ENCODE assay signal across 23 mouse cellular contexts in the genomic region with DNA sequence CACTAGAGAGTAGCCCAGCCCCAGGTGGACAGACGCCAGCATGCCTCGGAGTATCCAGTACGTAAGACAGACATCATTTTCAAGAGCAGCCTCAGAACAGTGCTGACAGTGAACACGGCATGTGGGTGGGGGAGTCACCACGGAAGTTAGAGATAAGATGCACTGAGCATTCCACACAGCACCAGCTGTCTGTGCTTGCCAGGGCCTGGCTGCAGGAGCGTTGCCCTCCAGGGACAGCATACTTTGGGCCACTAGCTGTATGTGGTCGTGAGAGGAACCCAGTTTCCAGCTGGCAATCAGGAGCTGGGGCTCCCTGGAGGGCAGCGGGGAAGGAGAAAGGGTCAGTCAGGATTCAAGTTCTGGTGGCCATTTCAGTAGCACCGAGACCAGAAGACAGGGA. TPM values are rescaled to one million over a fixed set of nuclear protein-coding genes. Genes with fewer than 3 reads are reported as not detected.
DNase-seq lines count a peak whose midpoint lies in the region; ATAC-seq and TF ChIP-seq lines count a peak whose summit lies in the region.
"Had no signal": no experiment of that assay in that cellular context is flagged by ENCODE, and none has a peak within 500 bp of the region (broad histone marks: within the 10 kb centered on the region; RNA-seq: fewer than 3 reads in every experiment).

No protein-coding gene starts in this region.

- H3K9me3 ChIP-seq in liver, embryonic 11.5 days (ENCODE audit: control insufficient read depth, low read length), result no peaks in the 10 kb centered on the region
- no peaks in the 10 kb centered on the region for H3K9me3 ChIP-seq in heart, postnatal 0 days (replicated peaks; ENCODE audit: control insufficient read depth, low read length)
- H3K9me3 ChIP-seq: forebrain, embryonic 10.5 days; hindbrain, embryonic 15.5 days; limb, embryonic 12.5 days; midbrain, embryonic 10.5 days had no signal

- H3K4me1 ChIP-seq in liver, embryonic 11.5 days (replicated peaks; ENCODE audit: control insufficient read depth, insufficient read depth, low read length), result peaks cover 4% of the 10 kb centered on the region
- H3K4me1 ChIP-seq in heart, postnatal 0 days (ENCODE audit: control insufficient read depth, insufficient read depth), result peaks cover 8% of the 10 kb centered on the region; the same call in 1 of the 2 replicates
- H3K4me1 ChIP-seq: hindbrain, embryonic 15.5 days had no signal

- no peak overlapping the region for H3K27ac ChIP-seq in liver, embryonic 11.5 days (ENCODE audit: low read depth, low read length)
- H3K27ac ChIP-seq in heart, postnatal 0 days (ENCODE audit: low read depth), result no peak overlapping the region
- H3K27ac ChIP-seq: forebrain, embryonic 10.5 days; gastrocnemius, adult 2 months; hindbrain, embryonic 15.5 days; kidney, postnatal 0 days; limb, embryonic 12.5 days; midbrain, embryonic 10.5 days had no signal

- H3K4me3 ChIP-seq in liver, embryonic 11.5 days (ENCODE audit: low read depth, low read length), result no peak overlapping the region
- H3K4me3 ChIP-seq in heart, postnatal 0 days (ENCODE audit: low read depth, low read length), result no peak overlapping the region
- H3K4me3 ChIP-seq in myocyte, result no peak overlapping the region
- H3K4me3 ChIP-seq: forebrain, embryonic 10.5 days; gastrocnemius, adult 2 months; hindbrain, embryonic 15.5 days; limb, embryonic 12.5 days; midbrain, embryonic 10.5 days had no signal

- 0 out of 2 replicates have a peak, but pooled peaks have one; percentile 14 for ATAC-seq in frontal cortex, adult (ENCODE audit: low TSS enrichment)
- peak; percentile 29; the same call in 1 of the 2 replicates for ATAC-seq in liver, embryonic 11.5 days (replicated peaks; ENCODE audit: low FRiP score)
- ATAC-seq in heart, postnatal 0 days (ENCODE audit: insufficient read depth, low read depth), result peak; percentile 89
- ATAC-seq: forebrain, postnatal 0 days had no signal

- peaks cover 26% of the 10 kb centered on the region; the same call in 1 of the 2 replicates for H3K36me3 ChIP-seq in liver, embryonic 11.5 days (ENCODE audit: control insufficient read depth, insufficient read depth, low read length)
- H3K36me3 ChIP-seq in heart, postnatal 0 days (replicated peaks; ENCODE audit: control insufficient read depth, insufficient read depth, low read length), result peaks cover 54% of the 10 kb centered on the region
- peaks cover 51% of the 10 kb centered on the region for H3K36me3 ChIP-seq in myocyte (ENCODE audit: control insufficient read depth, insufficient read depth)

- H3K79me2 ChIP-seq in myocyte (ENCODE audit: control insufficient read depth, insufficient read depth), result no peaks in the 10 kb centered on the region

- H3K4me2 ChIP-seq in liver, embryonic 11.5 days, result no peak overlapping the region
- peak overlapping the region; percentile 10; the same call in 1 of the 2 replicates for H3K4me2 ChIP-seq in heart, postnatal 0 days (ENCODE audit: low read depth, low read length)
- H3K4me2 ChIP-seq in myocyte (ENCODE audit: low read depth), result no peak overlapping the region
- H3K4me2 ChIP-seq: hindbrain, embryonic 15.5 days; limb, embryonic 12.5 days had no signal

- no peaks in the 10 kb centered on the region for H3K27me3 ChIP-seq in liver, embryonic 11.5 days (replicated peaks; ENCODE audit: control insufficient read depth, insufficient read depth, low read length)
- no peaks in the 10 kb centered on the region for H3K27me3 ChIP-seq in heart, postnatal 0 days (ENCODE audit: control insufficient read depth, insufficient read depth, low read length)
- H3K27me3 ChIP-seq in myocyte (ENCODE audit: control insufficient read depth, insufficient read depth, insufficient read length), result no peaks in the 10 kb centered on the region
- H3K27me3 ChIP-seq: CH12.LX; hindbrain, embryonic 15.5 days; limb, embryonic 12.5 days had no signal

- no peak for TF ChIP-seq EP300 in heart, postnatal 0 days (IDR thresholded peaks at IDR 0.05; ENCODE audit: low read depth)

- DNase-seq in frontal cortex, postnatal 14 days (ENCODE audit: low spot score in 2 of 2), result no peak
- no peak for DNase-seq in liver, embryonic 11.5 days (ENCODE audit: low spot score)
- DNase-seq in liver, result no peak
- no peak for DNase-seq in heart, postnatal 0 days (ENCODE audit: low spot score)
- no peak for DNase-seq in ovary, adult 18-20 months (ENCODE audit: low spot score)
- DNase-seq in gastrocnemius, postnatal 4 days (ENCODE audit: low spot score in 2 of 2), result no peak
- DNase-seq: adrenal gland, adult 8-10 months; cerebellum, adult 11-12 months; cerebellum, postnatal 25 days; forebrain, postnatal 0 days; gastrocnemius, adult 2 months; kidney, adult 18-20 months; lung, postnatal 10 days; retina, postnatal 1 day; thymus, postnatal 14 days had no signal

- WGBS in liver, embryonic 11.5 days, result 56% methylated on average over 9 of the region's 9 CpGs
- 16% methylated on average over 9 of the region's 9 CpGs for WGBS in heart, postnatal 0 days

- no peak for TF ChIP-seq CTCF in heart, postnatal 0 days (IDR thresholded peaks at IDR 0.05; ENCODE audit: low read depth)

- H3ac ChIP-seq in myocyte (ENCODE audit: control insufficient read depth, insufficient read length), result no peak overlapping the region

- no peak for TF ChIP-seq POLR2A in myocyte (IDR thresholded peaks at IDR 0.05; ENCODE audit: insufficient read length, low read depth)

- H3K9ac ChIP-seq in liver, embryonic 11.5 days (ENCODE audit: low read depth, low read length), result no peak overlapping the region
- no peak overlapping the region for H3K9ac ChIP-seq in heart, postnatal 0 days (replicated peaks; ENCODE audit: low read depth, low read length)
- H3K9ac ChIP-seq: forebrain, postnatal 0 days; hindbrain, embryonic 15.5 days; limb, embryonic 12.5 days had no signal

TF ChIP-seq in myocyte, 11 proteins besides CTCF, POLR2A, EP300 and RAD21:
- no peak for TF ChIP-seq MAX (IDR thresholded peaks at IDR 0.05; ENCODE audit: low read depth)
- TF ChIP-seq REST (IDR thresholded peaks at IDR 0.05; ENCODE audit: insufficient read depth, insufficient read length), result no peak
- TF ChIP-seq TCF12 (IDR thresholded peaks at IDR 0.05; ENCODE audit: insufficient read depth, poor library complexity, severe bottlenecking), result peak; percentile 37
- TF ChIP-seq E2F4 (IDR thresholded peaks at IDR 0.05; ENCODE audit: insufficient read depth), result no peak
- no peak for TF ChIP-seq SRF (IDR thresholded peaks at IDR 0.05; ENCODE audit: control insufficient read depth, insufficient read length, low read depth)
- peak; percentile 64 for TF ChIP-seq TCF3 (IDR thresholded peaks at IDR 0.05; ENCODE audit: insufficient read length, low read depth)
- TF ChIP-seq USF1 (IDR thresholded peaks at IDR 0.05; ENCODE audit: low read depth), result no peak
- no peak for TF ChIP-seq CEBPB (IDR thresholded peaks at IDR 0.05; ENCODE audit: insufficient read depth, poor library complexity, severe bottlenecking)
- TF ChIP-seq MYOD1 (IDR thresholded peaks at IDR 0.05; ENCODE audit: control insufficient read depth in 1 of 3, insufficient read length in 2 of 3, low read depth in 2 of 3), result peak in 2 of 3 experiments; percentile 92 to 94
- no peak for TF ChIP-seq POLR2AphosphoS2 (IDR thresholded peaks at IDR 0.05; ENCODE audit: insufficient read length, low read depth)
- TF ChIP-seq MYOG (IDR thresholded peaks at IDR 0.05; ENCODE audit: control insufficient read depth in 1 of 3, insufficient read depth in 1 of 3, insufficient read length in 2 of 3, low read depth in 2 of 3), result peak in 2 of 3 experiments; percentile 97 to 98

RNA-seq across cellular contexts. Expression of a gene that starts 13.7 kb away (rescaled TPM):
- polyA plus RNA-seq in liver, embryonic 11.5 days (2014; fragmentation: Nextera tagmentation; extraction: Ambion mirVana), result 0.43 and 0.86 TPM in 2 replicates
- 0.46 and 1.0 TPM in 2 replicates for total RNA-seq in heart, postnatal 0 days (2014; rRNA removed; ENCODE audit: low replicate concordance)
- polyA plus RNA-seq in heart, postnatal 0 days (2015; fragmentation: Nextera tagmentation; extraction: Ambion mirVana), result 0.20 and 0.21 TPM in 2 replicates
- 0.23 TPM for polyA plus RNA-seq in myocyte (2012; fragmentation: generic; extraction: Trizol)
- total RNA-seq in gastrocnemius, postnatal 4 days (2021), result under 1 TPM; 0.96 to 0.98 TPM

RNA-seq across cellular contexts. Expression of a gene that starts 59.8 kb away (rescaled TPM):
- polyA plus RNA-seq in liver, embryonic 11.5 days (2014; fragmentation: Nextera tagmentation; extraction: Ambion mirVana), result 65.3 and 68.1 TPM in 2 replicates
- total RNA-seq in heart, postnatal 0 days (2014; rRNA removed; ENCODE audit: low replicate concordance), result 15.6 and 30.2 TPM in 2 replicates
- 21.6 and 23.8 TPM in 2 replicates for polyA plus RNA-seq in heart, postnatal 0 days (2015; fragmentation: Nextera tagmentation; extraction: Ambion mirVana)
- 90.6 TPM for polyA plus RNA-seq in myocyte (2012; fragmentation: generic; extraction: Trizol)
- 10 to 100 TPM; 29.0 to 29.4 TPM for total RNA-seq in gastrocnemius, postnatal 4 days (2021)

Comparison
In these comparisons a context has a peak if more than half of its experiments do, and no peak if none do; other contexts are left out.
1. ATAC-seq: peak in every context shown above with its lines; median percentile 89 in heart, postnatal 0 days; 29 in liver, embryonic 11.5 days; 14 in frontal cortex, adult.